Mouse (Mus musculus): ENCODE measurements around the gene Enah. TPM values are rescaled to one million over a fixed set of nuclear protein-coding genes. Genes with fewer than 3 reads are reported as not detected.

Gene Enah
- polyA plus RNA-seq, 1 experiment: 10.1 TPM

- 2% methylated on average over 74 of the region's 104 CpGs for WGBS
- Histone ChIP-seq H3K4me3 (ENCODE audit: insufficient read depth, low read depth, low read length) (peak overlapping the region; percentile 84), H3K36me3 (ENCODE audit: control insufficient read depth, insufficient read depth, low read length) (no peaks in the 10 kb centered on the region), H3K27ac (ENCODE audit: insufficient read depth, low read depth, low read length) (no peak overlapping the region), H3K4me1 (ENCODE audit: control insufficient read depth, insufficient read depth, low read length) (peaks cover 5% of the 10 kb centered on the region; the same call in 1 of the 2 replicates), H3K27me3 (replicated peaks; ENCODE audit: control insufficient read depth, insufficient read depth, low read length) (no peaks in the 10 kb centered on the region)
- no peak for TF ChIP-seq CTCF (conservative IDR thresholded peaks at IDR 0.05; ENCODE audit: insufficient read depth, insufficient read length, low read depth, low read length)
- no peak for TF ChIP-seq POLR2A (IDR thresholded peaks at IDR 0.05; ENCODE audit: low read depth, low read length)
- DNase-seq: peak; percentile 21
Measured at GRCm38 (mm10) chr1:182019266-182019925, 394 bp downstream of the Enah start.

GRCm38 (mm10) chr1:182018397-182019265, 1.2 kb downstream of the Enah start:
- Histone ChIP-seq H3K36me3 (ENCODE audit: control insufficient read depth, insufficient read depth, low read length) (no peaks in the 10 kb centered on the region), H3K27me3 (replicated peaks; ENCODE audit: control insufficient read depth, insufficient read depth, low read length) (no peaks in the 10 kb centered on the region), H3K27ac (ENCODE audit: insufficient read depth, low read depth, low read length) (peak overlapping the region; percentile 32; the same call in 1 of the 2 replicates), H3K4me1 (ENCODE audit: control insufficient read depth, insufficient read depth, low read length) (peaks cover 5% of the 10 kb centered on the region; the same call in 1 of the 2 replicates), H3K4me3 (ENCODE audit: insufficient read depth, low read depth, low read length) (peak overlapping the region; percentile 84)
- DNase-seq: peak; percentile 38
- TF ChIP-seq POLR2A (IDR thresholded peaks at IDR 0.05; ENCODE audit: low read depth, low read length): no peak
- no peak for TF ChIP-seq CTCF (conservative IDR thresholded peaks at IDR 0.05; ENCODE audit: insufficient read depth, insufficient read length, low read depth, low read length)
- 5% methylated on average over 29 of the region's 29 CpGs for WGBS

GRCm38 (mm10) chr1:182005831-182006230, 14.0 kb downstream of the Enah start:
- TF ChIP-seq CTCF (conservative IDR thresholded peaks at IDR 0.05; ENCODE audit: insufficient read depth, insufficient read length, low read depth, low read length) (no peak), POLR2A (IDR thresholded peaks at IDR 0.05; ENCODE audit: low read depth, low read length) (no peak)
- DNase-seq: no peak
- Histone ChIP-seq H3K36me3 (ENCODE audit: control insufficient read depth, insufficient read depth, low read length) (no peaks in the 10 kb centered on the region), H3K27me3 (replicated peaks; ENCODE audit: control insufficient read depth, insufficient read depth, low read length) (no peaks in the 10 kb centered on the region), H3K4me1 (ENCODE audit: control insufficient read depth, insufficient read depth, low read length) (no peaks in the 10 kb centered on the region), H3K27ac (ENCODE audit: insufficient read depth, low read depth, low read length) (no peak overlapping the region), H3K4me3 (ENCODE audit: insufficient read depth, low read depth, low read length) (no peak overlapping the region)
- WGBS: 56% methylated on average over 1 of the region's 1 CpGs

GRCm38 (mm10) chr1:181998673-181999072, 21.1 kb downstream of the Enah start:
- no peaks in the 10 kb centered on the region for H3K27me3 ChIP-seq (replicated peaks; ENCODE audit: control insufficient read depth, insufficient read depth, low read length)
- TF ChIP-seq POLR2A (IDR thresholded peaks at IDR 0.05; ENCODE audit: low read depth, low read length): no peak
- 0 out of 2 replicates have a peak overlapping the region, but pooled peaks have one; percentile 52 for H3K27ac ChIP-seq (ENCODE audit: insufficient read depth, low read depth, low read length)
- no peaks in the 10 kb centered on the region for H3K36me3 ChIP-seq (ENCODE audit: control insufficient read depth, insufficient read depth, low read length)
- H3K4me1 ChIP-seq (ENCODE audit: control insufficient read depth, insufficient read depth, low read length): peaks cover 26% of the 10 kb centered on the region
- WGBS: 55% methylated on average over 4 of the region's 4 CpGs
- no peak overlapping the region for H3K4me3 ChIP-seq (ENCODE audit: insufficient read depth, low read depth, low read length)
- no peak for DNase-seq

- no peaks in the 10 kb centered on the region for H3K27me3 ChIP-seq (replicated peaks; ENCODE audit: control insufficient read depth, insufficient read depth, low read length)
- TF ChIP-seq POLR2A (IDR thresholded peaks at IDR 0.05; ENCODE audit: low read depth, low read length) (no peak), CTCF (conservative IDR thresholded peaks at IDR 0.05; ENCODE audit: insufficient read depth, insufficient read length, low read depth, low read length) (no peak)
- H3K27ac ChIP-seq (ENCODE audit: insufficient read depth, low read depth, low read length): peak overlapping the region; percentile 78
- WGBS: 32% methylated on average over 3 of the region's 3 CpGs
- peak; percentile 67 for DNase-seq
- H3K4me1 ChIP-seq (ENCODE audit: control insufficient read depth, insufficient read depth, low read length): peaks cover 26% of the 10 kb centered on the region
- no peak overlapping the region for H3K4me3 ChIP-seq (ENCODE audit: insufficient read depth, low read depth, low read length)
- H3K36me3 ChIP-seq (ENCODE audit: control insufficient read depth, insufficient read depth, low read length): no peaks in the 10 kb centered on the region
Measured at GRCm38 (mm10) chr1:181997791-181998190, 22.0 kb downstream of the Enah start.

GRCm38 (mm10) chr1:181993597-181993996, 26.2 kb downstream of the Enah start:
- Histone ChIP-seq H3K4me1 (ENCODE audit: control insufficient read depth, insufficient read depth, low read length) (peaks cover 22% of the 10 kb centered on the region), H3K27ac (ENCODE audit: insufficient read depth, low read depth, low read length) (no peak overlapping the region), H3K27me3 (replicated peaks; ENCODE audit: control insufficient read depth, insufficient read depth, low read length) (no peaks in the 10 kb centered on the region), H3K36me3 (ENCODE audit: control insufficient read depth, insufficient read depth, low read length) (no peaks in the 10 kb centered on the region), H3K4me3 (ENCODE audit: insufficient read depth, low read depth, low read length) (no peak overlapping the region)
- WGBS: 81% methylated on average over 5 of the region's 5 CpGs
- no peak for DNase-seq
- no peak for TF ChIP-seq POLR2A (IDR thresholded peaks at IDR 0.05; ENCODE audit: low read depth, low read length)
- no peak for TF ChIP-seq CTCF (conservative IDR thresholded peaks at IDR 0.05; ENCODE audit: insufficient read depth, insufficient read length, low read depth, low read length)

- DNase-seq: no peak
- Histone ChIP-seq H3K27me3 (replicated peaks; ENCODE audit: control insufficient read depth, insufficient read depth, low read length) (no peaks in the 10 kb centered on the region), H3K27ac (ENCODE audit: insufficient read depth, low read depth, low read length) (no peak overlapping the region), H3K36me3 (ENCODE audit: control insufficient read depth, insufficient read depth, low read length) (no peaks in the 10 kb centered on the region), H3K4me1 (ENCODE audit: control insufficient read depth, insufficient read depth, low read length) (no peaks in the 10 kb centered on the region), H3K4me3 (ENCODE audit: insufficient read depth, low read depth, low read length) (no peak overlapping the region)
- 70% methylated on average over 2 of the region's 2 CpGs for WGBS
- no peak for TF ChIP-seq CTCF (conservative IDR thresholded peaks at IDR 0.05; ENCODE audit: insufficient read depth, insufficient read length, low read depth, low read length)
- TF ChIP-seq POLR2A (IDR thresholded peaks at IDR 0.05; ENCODE audit: low read depth, low read length): no peak
Measured at GRCm38 (mm10) chr1:181988367-181988766, 31.4 kb downstream of the Enah start.
